Mouse (Mus musculus): ENCODE results near the gene Lmln. TPM values are rescaled to one million over a fixed set of nuclear protein-coding genes. Genes with fewer than 3 reads are reported as not detected.

The Lmln gene
- polyA plus RNA-seq (2012; ENCODE audit: low replicate concordance) = 0.42 TPM in 2 replicates

DNA sequence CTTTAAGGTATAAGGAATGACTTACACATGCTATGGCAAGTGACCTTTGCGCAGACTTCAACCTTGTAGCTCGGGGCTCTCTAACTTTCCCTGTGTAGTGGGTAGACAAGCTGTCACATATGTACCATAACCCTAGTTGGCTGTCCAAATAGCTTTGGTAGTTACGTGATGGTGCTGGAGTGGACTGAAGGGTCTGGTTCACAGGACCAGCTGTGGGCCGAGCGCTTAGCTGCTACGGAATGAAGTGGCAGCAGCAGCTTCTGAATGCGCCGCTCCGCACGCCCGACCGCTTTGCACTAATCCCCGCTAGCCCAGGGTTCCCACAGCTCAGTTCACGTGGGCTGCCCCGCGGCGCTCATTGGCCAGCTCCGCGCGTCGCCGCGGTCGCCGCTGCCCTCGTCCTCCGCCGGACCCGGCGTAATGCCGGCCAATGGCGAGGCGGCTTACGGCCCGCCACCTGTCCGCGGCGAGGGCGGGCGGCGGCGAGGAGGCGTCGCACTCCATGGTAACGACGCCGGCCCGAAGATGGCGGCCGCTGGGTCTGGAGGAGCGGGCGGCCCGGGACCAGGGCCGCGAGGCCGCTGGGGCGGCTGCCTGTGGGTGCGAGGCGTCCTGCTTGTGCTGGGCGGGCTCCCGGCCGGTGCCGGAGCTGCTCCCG lies at the start of gene Lmln:
Lmln (plus strand) TSS at position 498 of the 658 bp plus-strand sequence.

DNA sequence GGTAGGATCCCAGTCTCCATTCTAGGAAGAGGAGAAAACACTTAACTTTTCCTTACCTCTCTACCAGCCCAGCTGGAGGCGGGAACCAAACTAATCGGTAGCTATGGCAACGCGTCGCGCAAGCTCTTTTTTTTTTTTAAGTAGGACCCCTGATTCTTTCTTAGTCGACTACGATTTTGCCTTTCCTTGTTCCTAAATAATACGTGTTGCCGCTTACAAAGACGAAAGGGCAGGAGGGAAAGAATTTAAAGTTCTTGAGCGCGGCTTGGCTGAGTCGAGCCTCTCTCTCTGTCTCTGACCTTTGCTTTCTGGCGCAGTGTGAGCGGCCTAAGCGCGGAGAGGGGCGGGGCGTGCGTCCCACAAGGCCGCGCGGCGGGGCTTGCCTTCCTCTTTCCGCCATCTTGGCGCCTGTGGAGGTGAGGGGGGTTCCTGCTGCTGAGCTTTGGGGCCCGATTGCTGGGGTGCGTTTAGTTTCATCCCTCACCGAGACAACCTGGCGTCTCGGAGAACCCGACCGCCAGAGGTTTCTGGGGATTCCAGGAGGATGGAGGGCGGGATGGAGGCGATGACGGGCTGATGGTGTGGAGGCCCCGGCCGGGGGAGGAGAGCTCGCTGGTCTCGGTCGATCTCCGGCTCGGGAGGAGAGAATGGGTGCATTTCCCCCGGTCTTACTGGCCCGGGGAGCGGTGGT lies 6.1 kb upstream of the Lmln start, which contains the start of the genes Iqcg and Rpl35a:
Iqcg (minus strand) TSS at position 124 of the 691 bp plus-strand sequence.
Rpl35a (plus strand) TSS at position 359 of the 691 bp plus-strand sequence.

Other genes starting within 250 kb of the Lmln start
- 99.9 and 144 TPM in 2 replicates for gene Fyttd1, start 185.0 kb upstream of the Lmln start, polyA plus RNA-seq (2012; ENCODE audit: low replicate concordance)
- 27.4 and 37.2 TPM in 2 replicates for gene Rubcn, start 184.8 kb upstream of the Lmln start, polyA plus RNA-seq (2012; ENCODE audit: low replicate concordance)
- gene Lrch3, start 148.4 kb upstream of the Lmln start, polyA plus RNA-seq (2012; ENCODE audit: low replicate concordance) = 14.1 and 22.2 TPM in 2 replicates
- gene Iqcg, start 6.3 kb upstream of the Lmln start, polyA plus RNA-seq (2012; ENCODE audit: low replicate concordance) = 0.99 TPM in 1 of 2 replicates, not detected in the other
- 47.8 and 75.1 TPM in 2 replicates for gene Rpl35a, start 6.1 kb upstream of the Lmln start, polyA plus RNA-seq (2012; ENCODE audit: low replicate concordance)
- 5.2 and 10.4 TPM in 2 replicates for gene Osbpl11, start 122.5 kb downstream of the Lmln start, polyA plus RNA-seq (2012; ENCODE audit: low replicate concordance)
- gene Snx4, start 188.9 kb downstream of the Lmln start, polyA plus RNA-seq (2012; ENCODE audit: low replicate concordance) = 30.6 and 39.9 TPM in 2 replicates

Data from hematopoietic multipotent progenitor cell, adult 10-12 weeks (in vitro differentiated cells).